12 mouse cellular contexts compared by ENCODE assay signal in genomic region chr17:35998545-35999305, GRCm38 (mm10). TPM values are rescaled to one million over a fixed set of nuclear protein-coding genes. Genes with fewer than 3 reads are reported as not detected.
DNase-seq lines count a peak whose midpoint lies in the region; ATAC-seq and TF ChIP-seq lines count a peak whose summit lies in the region.
"Had no signal": no experiment of that assay in that cellular context is flagged by ENCODE, and none has a peak within 500 bp of the region (broad histone marks: within the 10 kb centered on the region; RNA-seq: fewer than 3 reads in every experiment).

No protein-coding gene starts in this region.

- TF ChIP-seq CTCF in thymus, adult 2 months (IDR thresholded peaks at IDR 0.05; ENCODE audit: borderline replicate concordance, control insufficient read depth, extremely low read depth, insufficient read depth, low read length, poor library complexity): no peak
- TF ChIP-seq CTCF in liver, postnatal 0 days (IDR thresholded peaks at IDR 0.05; ENCODE audit: low read depth): no peak

- H3K4me3 ChIP-seq in heart, embryonic 12.5 days: peak overlapping the region; percentile 8
- peak overlapping the region; percentile 2; the same call in 1 of the 2 replicates for H3K4me3 ChIP-seq in thymus, adult 2 months (ENCODE audit: control insufficient read depth, insufficient read depth, low read length)
- peak overlapping the region; percentile 49 for H3K4me3 ChIP-seq in liver, postnatal 0 days (ENCODE audit: low read depth, low read length)
- no peak overlapping the region for H3K4me3 ChIP-seq in forebrain, embryonic 12.5 days (replicated peaks)

- 76% methylated on average over 6 of the region's 6 CpGs for WGBS in heart, embryonic 12.5 days
- under 1% methylated on average over 6 of the region's 6 CpGs for WGBS in thymus, adult 2 months
- WGBS in liver, postnatal 0 days (ENCODE audit: insufficient replicate concordance): 43% methylated on average over 6 of the region's 6 CpGs
- WGBS in forebrain, embryonic 12.5 days: 91% methylated on average over 6 of the region's 6 CpGs

- H3K36me3 ChIP-seq in heart, embryonic 12.5 days: peaks cover 3% of the 10 kb centered on the region; the same call in 1 of the 2 replicates
- H3K36me3 ChIP-seq in thymus, adult 2 months (ENCODE audit: control insufficient read depth, insufficient read depth, low read length): no peaks in the 10 kb centered on the region
- peaks cover 6% of the 10 kb centered on the region; the same call in 1 of the 2 replicates for H3K36me3 ChIP-seq in liver, postnatal 0 days (replicated peaks; ENCODE audit: insufficient read depth, low read length)
- no peaks in the 10 kb centered on the region for H3K36me3 ChIP-seq in forebrain, embryonic 12.5 days (replicated peaks)

- H3K9ac ChIP-seq in heart, embryonic 12.5 days: no peak overlapping the region
- peak overlapping the region; percentile 45 for H3K9ac ChIP-seq in liver, postnatal 0 days (replicated peaks)
- no peak overlapping the region for H3K9ac ChIP-seq in forebrain, embryonic 12.5 days

- 0 out of 2 replicates have a peak, but pooled peaks cover 4% of the 10 kb centered on the region for H3K9me3 ChIP-seq in heart, embryonic 12.5 days (replicated peaks)
- no peaks in the 10 kb centered on the region for H3K9me3 ChIP-seq in liver, postnatal 0 days (ENCODE audit: low read length)
- no peaks in the 10 kb centered on the region for H3K9me3 ChIP-seq in forebrain, embryonic 12.5 days

- no peak for TF ChIP-seq POLR2A in thymus, adult 2 months (IDR thresholded peaks at IDR 0.05; ENCODE audit: control insufficient read depth, extremely low read depth, insufficient read depth, low read length, poor library complexity)

- H3K4me1 ChIP-seq in heart, embryonic 12.5 days (replicated peaks): peaks cover 16% of the 10 kb centered on the region
- peaks cover 31% of the 10 kb centered on the region for H3K4me1 ChIP-seq in thymus, adult 2 months (replicated peaks; ENCODE audit: control insufficient read depth, insufficient read depth, low read length)
- H3K4me1 ChIP-seq in liver, postnatal 0 days (ENCODE audit: insufficient read depth): peaks cover 35% of the 10 kb centered on the region
- peaks cover 23% of the 10 kb centered on the region for H3K4me1 ChIP-seq in forebrain, embryonic 12.5 days

- H3K27me3 ChIP-seq in heart, embryonic 12.5 days (replicated peaks): no peaks in the 10 kb centered on the region
- no peaks in the 10 kb centered on the region for H3K27me3 ChIP-seq in thymus, adult 2 months (ENCODE audit: control insufficient read depth, insufficient read depth, low read length)
- no peaks in the 10 kb centered on the region for H3K27me3 ChIP-seq in liver, postnatal 0 days (ENCODE audit: insufficient read depth, low read length)
- H3K27me3 ChIP-seq in forebrain, embryonic 12.5 days: no peaks in the 10 kb centered on the region
- H3K27me3 ChIP-seq: Patski had no signal

- H3K4me2 ChIP-seq in heart, embryonic 12.5 days: no peak overlapping the region
- peak overlapping the region; percentile 66 for H3K4me2 ChIP-seq in liver, postnatal 0 days (ENCODE audit: low read depth, low read length)
- no peak overlapping the region for H3K4me2 ChIP-seq in forebrain, embryonic 12.5 days

- no peak; the same call in 1 of the 2 replicates for TF ChIP-seq EP300 in liver, postnatal 0 days (IDR thresholded peaks at IDR 0.05; ENCODE audit: low read depth)

- no peak for ATAC-seq in heart, embryonic 12.5 days (ENCODE audit: insufficient number of reproducible peaks, low FRiP score)
- ATAC-seq in liver, postnatal 0 days: no peak
- ATAC-seq in forebrain, embryonic 12.5 days (ENCODE audit: low FRiP score): no peak
- no peak for ATAC-seq in inflammation-experienced regulatory T-cells, adult 6 months
- ATAC-seq: Patski had no signal

- H3K27ac ChIP-seq in heart, embryonic 12.5 days (ENCODE audit: poor library complexity, severe bottlenecking): no peak overlapping the region
- H3K27ac ChIP-seq in thymus, adult 2 months (ENCODE audit: control insufficient read depth, insufficient read depth, low read length): peak overlapping the region; percentile 59
- peak overlapping the region; percentile 77 for H3K27ac ChIP-seq in liver, postnatal 0 days (ENCODE audit: low read depth)
- no peak overlapping the region for H3K27ac ChIP-seq in forebrain, embryonic 12.5 days

- no peak for DNase-seq in heart, adult 8-10 months (ENCODE audit: low spot score)
- peak; percentile 30 for DNase-seq in thymus, adult 2 months
- DNase-seq in thymus, adult 18-20 months: no peak
- DNase-seq in liver, postnatal 0 days: peak; percentile 39
- DNase-seq in thymus, postnatal 4 days: peak; percentile 52
- DNase-seq: cerebellum, adult 9-11 months; kidney, postnatal 10 days; layer of hippocampus, adult 9-11 months had no signal

RNA-seq across cellular contexts. Expression of gene Prr3, which starts 18.7 kb away (rescaled TPM):
- polyA plus RNA-seq in heart, embryonic 12.5 days (2016; fragmentation: Nextera tagmentation; extraction: Ambion mirVana): 17.6 and 18.5 TPM in 2 replicates
- 1 to 10 TPM; 2.0 to 4.0 (median 2.9) TPM for total RNA-seq in heart, adult 8-10 months (2022)
- 35.5 and 42.6 TPM in 2 replicates for polyA plus RNA-seq in thymus, adult 2 months (2012; rRNA removed)
- 6.1 and 6.3 TPM in 2 replicates for polyA plus RNA-seq in liver, postnatal 0 days (2015; fragmentation: Nextera tagmentation; extraction: Ambion mirVana)
- 52.1 and 56.8 TPM in 2 replicates for polyA plus RNA-seq in forebrain, embryonic 12.5 days (2016; fragmentation: Nextera tagmentation; extraction: Ambion mirVana)
- 10 to 100 TPM; 13.8 to 22.0 (median 19.8) TPM for polyA plus RNA-seq in inflammation-experienced regulatory T-cells, adult 6 months (2017; shearing (Covaris generic))

RNA-seq across cellular contexts. Expression of gene Gnl1, which starts 19.1 kb away (rescaled TPM):
- polyA plus RNA-seq in heart, embryonic 12.5 days (2016; fragmentation: Nextera tagmentation; extraction: Ambion mirVana): 39.8 and 42.4 TPM in 2 replicates
- total RNA-seq in heart, adult 8-10 months (2022): 10 to 100 TPM; 32.1 to 41.0 (median 35.1) TPM
- polyA plus RNA-seq in thymus, adult 2 months (2012; rRNA removed): 37.9 and 45.5 TPM in 2 replicates
- 9.5 and 10.8 TPM in 2 replicates for polyA plus RNA-seq in liver, postnatal 0 days (2015; fragmentation: Nextera tagmentation; extraction: Ambion mirVana)
- polyA plus RNA-seq in forebrain, embryonic 12.5 days (2016; fragmentation: Nextera tagmentation; extraction: Ambion mirVana): 57.9 and 58.4 TPM in 2 replicates
- polyA plus RNA-seq in inflammation-experienced regulatory T-cells, adult 6 months (2017; shearing (Covaris generic)): 1 to 10 TPM; 7.6 to 9.2 (median 8.8) TPM

RNA-seq across cellular contexts. Expression of gene H2-T24, which starts 21.6 kb away (rescaled TPM):
- 3.4 and 3.9 TPM in 2 replicates for polyA plus RNA-seq in heart, embryonic 12.5 days (2016; fragmentation: Nextera tagmentation; extraction: Ambion mirVana)
- total RNA-seq in heart, adult 8-10 months (2022): 1 to 10 TPM; 6.1 to 7.4 (median 7.1) TPM
- 15.0 and 20.4 TPM in 2 replicates for polyA plus RNA-seq in thymus, adult 2 months (2012; rRNA removed)
- polyA plus RNA-seq in liver, postnatal 0 days (2015; fragmentation: Nextera tagmentation; extraction: Ambion mirVana): 4.6 and 5.4 TPM in 2 replicates
- polyA plus RNA-seq in forebrain, embryonic 12.5 days (2016; fragmentation: Nextera tagmentation; extraction: Ambion mirVana): 4.6 and 5.3 TPM in 2 replicates
- 10 to 100 TPM; 26.0 to 35.7 (median 32.8) TPM for polyA plus RNA-seq in inflammation-experienced regulatory T-cells, adult 6 months (2017; shearing (Covaris generic))

RNA-seq across cellular contexts. Expression of gene Abcf1, which starts 29.2 kb away (rescaled TPM):
- polyA plus RNA-seq in heart, embryonic 12.5 days (2016; fragmentation: Nextera tagmentation; extraction: Ambion mirVana): 73.9 and 76.5 TPM in 2 replicates
- 10 to 100 TPM; 70.8 to 76.2 (median 72.2) TPM for total RNA-seq in heart, adult 8-10 months (2022)
- polyA plus RNA-seq in thymus, adult 2 months (2012; rRNA removed): 128 and 132 TPM in 2 replicates
- polyA plus RNA-seq in liver, postnatal 0 days (2015; fragmentation: Nextera tagmentation; extraction: Ambion mirVana): 37.8 and 47.7 TPM in 2 replicates
- 117 and 118 TPM in 2 replicates for polyA plus RNA-seq in forebrain, embryonic 12.5 days (2016; fragmentation: Nextera tagmentation; extraction: Ambion mirVana)
- 100 to 1,000 TPM; 113 to 143 (median 123) TPM for polyA plus RNA-seq in inflammation-experienced regulatory T-cells, adult 6 months (2017; shearing (Covaris generic))

RNA-seq across cellular contexts. Expression of gene H2-T23, which starts 33.9 kb away (rescaled TPM):
- polyA plus RNA-seq in heart, embryonic 12.5 days (2016; fragmentation: Nextera tagmentation; extraction: Ambion mirVana): 4.7 and 5.2 TPM in 2 replicates
- total RNA-seq in heart, adult 8-10 months (2022): 10 to 100 TPM; 26.8 to 28.5 (median 27.9) TPM
- polyA plus RNA-seq in thymus, adult 2 months (2012; rRNA removed): 380 and 457 TPM in 2 replicates
- 113 and 120 TPM in 2 replicates for polyA plus RNA-seq in liver, postnatal 0 days (2015; fragmentation: Nextera tagmentation; extraction: Ambion mirVana)
- 4.8 and 5.5 TPM in 2 replicates for polyA plus RNA-seq in forebrain, embryonic 12.5 days (2016; fragmentation: Nextera tagmentation; extraction: Ambion mirVana)
- 1,000 to 10,000 TPM in 1 of 3 experiments, 100 to 1,000 TPM in 2; 834 to 1,491 (median 990) TPM for polyA plus RNA-seq in inflammation-experienced regulatory T-cells, adult 6 months (2017; shearing (Covaris generic))

Comparison
In these comparisons a context has a peak if more than half of its experiments do, and no peak if none do; other contexts are left out.
1. DNase-seq: peak in thymus, adult 2 months (single experiment), liver, postnatal 0 days (single experiment) and thymus, postnatal 4 days (single experiment); none in heart, adult 8-10 months (single experiment) and thymus, adult 18-20 months (0 of 2).
2. H3K27ac ChIP-seq: peak in thymus, adult 2 months (single experiment) and liver, postnatal 0 days (single experiment); none in heart, embryonic 12.5 days (single experiment) and forebrain, embryonic 12.5 days (single experiment).